Mouse (Mus musculus): ENCODE results near the gene Ptprcap.

DNA sequence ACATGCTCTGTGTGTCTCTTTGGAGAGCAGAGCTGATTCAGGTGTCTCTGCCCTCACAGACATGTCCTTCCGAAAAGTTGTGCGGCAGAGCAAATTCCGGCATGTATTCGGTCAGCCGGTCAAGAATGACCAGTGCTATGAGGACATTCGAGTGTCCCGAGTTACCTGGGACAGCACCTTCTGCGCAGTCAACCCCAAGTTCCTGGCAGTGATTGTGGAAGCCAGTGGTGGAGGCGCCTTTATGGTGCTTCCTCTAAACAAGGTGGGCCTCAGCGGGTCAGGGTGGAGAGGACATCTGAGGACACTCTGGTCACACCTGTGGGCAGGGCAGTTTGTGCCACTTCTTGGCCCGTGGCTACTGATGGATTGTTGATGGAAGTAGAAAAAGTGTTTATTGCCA lies 4.1 kb upstream of the Ptprcap start:
- TF ChIP-seq GATA1 (IDR thresholded peaks at IDR 0.05; ENCODE audit: low read length) (no peak), TAL1 (IDR thresholded peaks at IDR 0.05; ENCODE audit: low read length) (no peak)

All from erythroblast, embryonic 14.5 days (primary cell).